Mouse (Mus musculus): ENCODE results near the gene Zfp277.

GRCm38 (mm10) chr12:40392869-40393268 lies 52.8 kb downstream of the Zfp277 start:
- TF ChIP-seq POLR2A (IDR thresholded peaks at IDR 0.05; ENCODE audit: borderline replicate concordance, extremely low read depth, low read depth, low read length) = no peak
- no peak for TF ChIP-seq CTCF (IDR thresholded peaks at IDR 0.05; ENCODE audit: insufficient read depth, low read length)

All from lung, adult 2 months (tissue).